Mouse (Mus musculus) heart, adult 2 months (tissue): ENCODE measurements at regions not wholly inside any gene's neighbourhood (a gene's known extent, or its start where the extent isn't known, plus 50 kb on each side); places are given as distances from the start of the nearest gene placed in this dataset.

Source experiments
- CTCF ChIP-seq: fragments of 200-600 bp; IDR thresholded peaks from 2 replicates; pipeline ENCODE4 v1.8.1; 2022; ENCODE audit warnings: antibody characterized with exemption, mild to moderate bottlenecking, moderate library complexity
- POLR2A ChIP-seq: fragments of 200-500 bp; IDR thresholded peaks from 2 replicates; pipeline ENCODE4 v1.6.1; 2011; ENCODE audit warnings: mild to moderate bottlenecking, low read depth, low read length, control low read depth; ENCODE audit not compliant: insufficient read depth

GRCm38 (mm10) chr13:73159865-73160264 lies 100.4 kb upstream of the Irx4 start:
- TF ChIP-seq POLR2A (no peak), CTCF (no peak)
